Mouse (Mus musculus): Measurements from ENCODE around the gene Lce1a2. TPM values are rescaled to one million over a fixed set of nuclear protein-coding genes. Genes with fewer than 3 reads are reported as not detected.
"Not testable (repeated sequence)": the region's sequence is repeated elsewhere in the genome, so short reads cannot be mapped to it uniquely, and the experiment has no call there.

Gene Lce1a2
- total RNA-seq (2021) = not detected

- no peak for DNase-seq (ENCODE audit: low spot score in 2 of 2)
- intact Hi-C loops (cut with DNase I) = no loop called here
Observed at GRCm38 (mm10) chr3:92670215-92670614, at the start of gene Lce1a2. TSS of gene Lce1a2 (minus strand) at chr3:92670315.

GRCm38 (mm10) chr3:92715122-92715521 is 45.0 kb upstream of the Lce1a2 start:
- no peak for DNase-seq (ENCODE audit: low spot score in 2 of 2)
- intact Hi-C loops (cut with DNase I) = no loop called here

DNA sequence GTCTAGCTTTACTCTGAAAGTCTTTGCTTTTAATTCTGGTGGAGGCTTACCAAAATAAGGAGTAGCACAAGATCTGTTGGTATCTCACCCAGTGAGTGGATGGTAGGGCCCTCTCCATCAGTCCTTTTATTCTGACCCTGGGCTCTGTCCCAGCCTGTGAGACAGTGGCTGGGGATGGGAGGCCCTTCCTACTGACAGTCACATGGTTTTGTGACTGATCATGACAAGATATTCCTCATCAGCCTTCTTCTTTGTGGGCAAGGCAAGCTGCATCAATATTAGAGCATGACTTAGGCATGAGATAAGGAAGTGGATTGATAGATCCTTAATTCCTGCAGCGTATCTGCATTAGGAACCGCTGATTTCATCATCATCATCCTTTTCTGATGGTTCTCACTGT is 38.9 kb upstream of the Lce1a2 start, which contains the start of gene Lce1e:
Gene Lce1e, minus strand, starts transcription at position 101 of the 400 bp plus-strand sequence.
- no peak for DNase-seq (ENCODE audit: low spot score in 2 of 2)
- intact Hi-C loops (cut with DNase I) = no loop called here

GRCm38 (mm10) chr3:92694613-92695012 is 24.5 kb upstream of the Lce1a2 start:
- intact Hi-C loops (cut with DNase I) = no loop called here
- no peak for DNase-seq (ENCODE audit: low spot score in 2 of 2)

GRCm38 (mm10) chr3:92691688-92692087 is 21.6 kb upstream of the Lce1a2 start:
- intact Hi-C loops (cut with DNase I) = no loop called here
- DNase-seq (ENCODE audit: low spot score in 2 of 2) = no peak

GRCm38 (mm10) chr3:92689154-92689553 is 19.0 kb upstream of the Lce1a2 start:
- DNase-seq (ENCODE audit: low spot score in 2 of 2); intact Hi-C loops (cut with DNase I): not testable (repeated sequence)

- intact Hi-C loops (cut with DNase I) = no loop called here
- DNase-seq (ENCODE audit: low spot score in 2 of 2) = no peak
Observed at GRCm38 (mm10) chr3:92687110-92687509, 17.0 kb upstream of the Lce1a2 start, which contains the start of gene Lce1d. TSS of gene Lce1d (minus strand) at chr3:92687210.

DNA sequence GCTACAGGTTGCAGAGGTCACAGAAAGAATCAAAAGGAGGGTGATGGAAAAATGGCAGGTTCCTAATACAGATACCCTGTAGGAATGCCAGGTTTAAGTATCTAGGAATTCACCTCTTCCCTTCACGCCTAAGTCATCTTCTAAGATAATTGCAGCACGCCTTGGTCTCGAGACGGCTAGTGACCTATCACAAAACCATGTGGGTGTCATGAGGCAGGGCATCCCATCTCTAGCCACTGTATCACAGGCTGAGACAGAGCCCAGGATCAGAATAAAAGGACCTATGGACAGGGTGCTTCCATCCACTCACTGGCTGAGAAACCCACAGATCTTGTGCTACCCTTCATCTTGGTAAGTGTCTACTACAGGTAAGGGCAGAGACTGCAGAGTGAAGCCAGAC is 8.8 kb upstream of the Lce1a2 start, which contains the start of gene Lce1c:
Gene Lce1c, plus strand, starts transcription at position 301 of the 400 bp plus-strand sequence.
- DNase-seq (ENCODE audit: low spot score in 2 of 2) = no peak
- intact Hi-C loops (cut with DNase I) = no loop called here

DNA sequence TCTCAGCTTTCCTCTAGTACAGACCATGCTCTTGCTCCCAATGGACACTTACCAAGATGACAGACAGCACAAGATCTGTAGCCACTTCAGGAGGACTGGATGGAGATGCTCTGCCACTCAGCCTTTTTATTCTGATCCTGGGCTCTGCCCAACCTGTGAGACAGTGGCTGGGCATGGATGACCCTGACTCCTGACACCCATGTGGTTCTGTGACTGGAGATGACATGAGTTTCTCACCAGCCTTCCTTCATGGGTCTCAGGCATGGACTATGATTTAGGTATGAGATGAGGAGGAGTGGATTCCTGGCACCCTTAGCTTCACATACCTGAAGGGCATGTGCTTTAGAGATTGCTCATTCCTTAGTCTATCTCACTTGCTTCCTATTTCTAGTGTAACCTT is 13.3 kb downstream of the Lce1a2 start, which contains the start of gene Lce1b:
Gene Lce1b, minus strand, starts transcription at position 101 of the 400 bp plus-strand sequence.
- intact Hi-C loops (cut with DNase I) = no loop called here
- DNase-seq (ENCODE audit: low spot score in 2 of 2) = no peak

GRCm38 (mm10) chr3:92648207-92648606 is 21.9 kb downstream of the Lce1a2 start, which contains the start of gene Lce1a1:
TSS of gene Lce1a1 (minus strand) at chr3:92648307.
- intact Hi-C loops (cut with DNase I) = no loop called here
- no peak for DNase-seq (ENCODE audit: low spot score in 2 of 2)

DNA sequence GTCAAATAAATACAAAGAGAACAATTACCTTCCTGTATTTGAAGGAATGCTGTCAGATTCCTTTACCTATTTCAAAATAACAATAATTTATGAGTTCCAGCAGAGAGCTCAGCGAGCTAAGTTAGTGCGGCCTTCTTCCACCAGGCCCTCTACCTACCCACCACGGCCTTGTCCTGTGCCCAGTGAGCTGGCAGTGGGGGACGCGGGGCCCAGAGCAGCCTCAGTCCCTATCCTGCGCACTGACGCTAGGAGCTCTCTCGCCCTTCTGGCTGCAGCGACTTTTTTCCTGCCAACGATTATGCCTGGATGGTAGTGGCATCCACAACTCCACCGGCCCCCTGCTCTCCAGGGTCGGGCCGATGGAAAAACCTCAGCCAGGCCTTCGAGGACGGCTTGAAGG is 30.3 kb downstream of the Lce1a2 start:
- intact Hi-C loops (cut with DNase I) = no loop called here
- DNase-seq (ENCODE audit: low spot score in 2 of 2) = no peak

- no peak for DNase-seq (ENCODE audit: low spot score in 2 of 2)
- intact Hi-C loops (cut with DNase I) = no loop called here
Observed at GRCm38 (mm10) chr3:92638653-92638991, 31.5 kb downstream of the Lce1a2 start.

DNA sequence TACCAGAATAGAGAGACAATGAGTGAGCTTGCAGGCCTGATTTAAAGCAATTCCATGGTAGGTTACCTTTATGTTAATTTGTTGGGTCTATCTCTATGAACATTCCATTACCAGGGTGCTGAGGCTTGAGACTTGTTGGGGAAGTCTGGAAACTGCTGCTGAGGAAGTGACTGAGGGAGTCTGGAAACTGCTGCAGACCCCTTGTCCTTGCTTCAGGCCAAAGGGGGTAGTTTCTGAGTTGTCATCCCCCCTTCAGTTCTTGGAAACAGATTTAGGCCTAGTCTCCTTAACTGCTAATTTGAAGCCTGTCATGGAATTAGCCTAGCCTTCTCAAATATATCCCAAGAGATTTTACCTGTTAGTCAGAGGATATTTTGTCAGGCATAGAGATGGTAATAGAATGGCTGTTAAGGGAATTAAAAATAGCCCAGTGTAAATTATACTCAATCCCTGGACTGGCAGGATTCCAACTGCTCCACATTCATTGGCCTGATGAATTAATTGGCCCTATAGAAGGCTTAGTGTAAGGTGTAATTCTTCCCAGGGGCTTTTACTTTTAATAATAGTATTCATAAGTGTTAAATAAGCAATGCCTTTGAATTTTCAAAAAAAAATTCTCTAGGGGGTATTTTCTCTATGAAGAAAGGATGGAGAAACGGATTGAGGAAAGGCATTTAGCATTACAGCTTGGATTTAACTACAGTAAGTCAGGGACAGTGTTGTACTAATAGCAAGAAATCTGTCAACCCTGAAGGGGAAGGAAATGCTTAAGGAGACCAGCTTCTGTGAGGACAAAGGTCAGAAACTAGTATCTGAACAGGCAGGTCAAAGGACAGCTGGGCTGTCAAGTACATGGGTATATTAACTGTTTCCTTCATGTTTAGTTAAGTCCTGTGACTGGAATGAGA is 32.1 kb downstream of the Lce1a2 start:
- DNase-seq (ENCODE audit: low spot score in 2 of 2) = no peak
- intact Hi-C loops (cut with DNase I) = no loop called here

GRCm38 (mm10) chr3:92621560-92621959 is 48.6 kb downstream of the Lce1a2 start, which contains the start of gene Lce6a:
TSS of gene Lce6a (minus strand) at chr3:92621660.
- intact Hi-C loops (cut with DNase I) = no loop called here
- no peak for DNase-seq (ENCODE audit: low spot score in 2 of 2)

Other genes with a start within 250 kb of the Lce1a2 start
- 1 to 10 TPM; 4.2 to 4.9 TPM for gene Gm9774, start 240.9 kb downstream of the Lce1a2 start, total RNA-seq (2021)
- gene Sprr2k, start 237.7 kb downstream of the Lce1a2 start, total RNA-seq (2021) = not detected
- gene Sprr1b, start 231.5 kb downstream of the Lce1a2 start, total RNA-seq (2021) = not detected
- gene Sprr3, start 211.6 kb downstream of the Lce1a2 start, total RNA-seq (2021) = not detected
- not detected for gene Sprr1a, start 184.4 kb downstream of the Lce1a2 start, total RNA-seq (2021)
- gene Sprr4, start 169.8 kb downstream of the Lce1a2 start, total RNA-seq (2021) = not detected
- not detected for gene 2310046K23Rik, start 135.8 kb downstream of the Lce1a2 start, total RNA-seq (2021)
- not detected for gene Ivl, start 96.6 kb downstream of the Lce1a2 start, total RNA-seq (2021)
- gene Smcp, start 81.3 kb downstream of the Lce1a2 start, total RNA-seq (2021) = not detected
- not detected for gene 2210017I01Rik, start 62.8 kb downstream of the Lce1a2 start, total RNA-seq (2021)
- gene Lce6a, start 48.7 kb downstream of the Lce1a2 start, total RNA-seq (2021) = not detected
- gene Lce1a1, start 22.0 kb downstream of the Lce1a2 start, total RNA-seq (2021) = not detected
- gene Lce1b, start 13.4 kb downstream of the Lce1a2 start, total RNA-seq (2021) = not detected
- not detected for gene Lce1c, start 8.9 kb upstream of the Lce1a2 start, total RNA-seq (2021)
- gene Lce1d, start 16.9 kb upstream of the Lce1a2 start, total RNA-seq (2021) = not detected
- not detected for gene Lce1e, start 38.8 kb upstream of the Lce1a2 start, total RNA-seq (2021)
- not detected for gene Lce1f, start 50.0 kb upstream of the Lce1a2 start, total RNA-seq (2021)
- not detected for gene Gm38119, start 68.8 kb upstream of the Lce1a2 start, total RNA-seq (2021)
- gene Lce1g, start 82.0 kb upstream of the Lce1a2 start, total RNA-seq (2021) = not detected
- not detected for gene Lce1h, start 94.8 kb upstream of the Lce1a2 start, total RNA-seq (2021)
- not detected for gene Lce1i, start 108.6 kb upstream of the Lce1a2 start, total RNA-seq (2021)
- gene Lce1j, start 120.2 kb upstream of the Lce1a2 start, total RNA-seq (2021) = not detected
- not detected for gene Lce1k, start 137.6 kb upstream of the Lce1a2 start, total RNA-seq (2021)
- gene Kprp, start 156.9 kb upstream of the Lce1a2 start, total RNA-seq (2021) = not detected
- gene Lce1l, start 181.0 kb upstream of the Lce1a2 start, total RNA-seq (2021) = not detected
- not detected for gene 2310050C09Rik, start 199.9 kb upstream of the Lce1a2 start, total RNA-seq (2021)